Mouse (Mus musculus) lung, embryonic 14.5 days (tissue): ENCODE measurements around the gene Map3k9. TPM values are rescaled to one million over a fixed set of nuclear protein-coding genes. Genes with fewer than 3 reads are reported as not detected.

Experiments
- ATAC-seq: fragments of 200-750 bp; cut with Nextera tagmentation; 2 replicates; pipeline ENCODE4 v1.8.0; 2017; ENCODE audit warnings: mild to moderate bottlenecking, moderate TSS enrichment, moderate library complexity; ENCODE audit not compliant: insufficient read depth
- DNase-seq: peaks from one replicate; pipeline ENCODE4 v3.0.0-alpha.2; 2015
- H3K27ac ChIP-seq: fragments of 300-500 bp; sonication (generic); 2 replicates; pipeline ENCODE4 v1.5.1; 2014; ENCODE audit warnings: low read depth, mild to moderate bottlenecking, moderate library complexity
- H3K27me3 ChIP-seq: fragments of 300-500 bp; sonication (generic); 2 replicates; pipeline ENCODE4 v1.6.1; 2014; ENCODE audit warnings: low read length, control low read depth; ENCODE audit not compliant: insufficient read depth
- H3K36me3 ChIP-seq: fragments of 300-500 bp; sonication (generic); 2 replicates; pipeline ENCODE4 v1.6.1; 2014; ENCODE audit warnings: control low read depth; ENCODE audit not compliant: insufficient read depth
- H3K4me1 ChIP-seq: fragments of 300-500 bp; sonication (generic); 2 replicates; pipeline ENCODE4 v1.6.1; 2014; ENCODE audit warnings: antibody characterized with exemption, control low read depth; ENCODE audit not compliant: insufficient read depth
- H3K4me2 ChIP-seq: fragments of 300-500 bp; sonication (generic); 2 replicates; pipeline ENCODE4 v1.6.1; 2014; ENCODE audit warnings: mild to moderate bottlenecking
- H3K4me3 ChIP-seq: fragments of 300-500 bp; sonication (generic); 2 replicates; pipeline ENCODE4 v1.5.1; 2014; ENCODE audit warnings: low read depth, low read length
- H3K9ac ChIP-seq: fragments of 300-500 bp; sonication (generic); 2 replicates; pipeline ENCODE4 v1.6.1; 2014
- H3K9me3 ChIP-seq: fragments of 300-500 bp; sonication (generic); 2 replicates; pipeline ENCODE4 v1.6.1; 2016; ENCODE audit warnings: low read depth, low read length, control low read depth
- CTCF ChIP-seq: IDR thresholded peaks from 2 replicates; pipeline ENCODE4 v1.5.1; 2016; ENCODE audit warnings: antibody characterized with exemption, low read depth
- WGBS: fragments of 180-500 bp; shearing (Covaris S2); extraction: QIAGEN DNeasy Blood & Tissue Kit; methylation state at CpG from one replicate; pipeline ENCODE4 v1.1.7; 2014; 5-methylcytosine and 5-hydroxymethylcytosine counted together
- polyA plus RNA-seq: library from polyadenylated mRNA; unstranded; fragments of >200 nt; fragmentation: Nextera tagmentation; extraction: Ambion mirVana; gene quantifications from 2 replicates; pipeline ENCODE4 v1.2.1, GENCODE M21; 2014

The Map3k9 gene
- polyA plus RNA-seq, 1 experiment from 2014 or later = 3.2 TPM

- Histone ChIP-seq H3K4me3 (no peak overlapping the region), H3K27me3 (no peaks in the 10 kb centered on the region), H3K27ac (no peak overlapping the region), H3K4me2 (no peak overlapping the region), H3K9me3 (no peaks in the 10 kb centered on the region), H3K4me1 (no peaks in the 10 kb centered on the region), H3K9ac (no peak overlapping the region), H3K36me3 (no peaks in the 10 kb centered on the region)
- DNase-seq (no peak), ATAC-seq (no peak)
- no peak for TF ChIP-seq CTCF
- 72% methylated on average over 7 of the region's 7 CpGs for WGBS
These were observed 101.0 kb downstream of the Map3k9 start for GRCm38 (mm10) chr12:81679807-81680529.

- Histone ChIP-seq H3K4me2 (no peak overlapping the region), H3K9ac (no peak overlapping the region), H3K9me3 (no peaks in the 10 kb centered on the region), H3K27me3 (no peaks in the 10 kb centered on the region), H3K27ac (no peak overlapping the region), H3K36me3 (no peaks in the 10 kb centered on the region), H3K4me3 (no peak overlapping the region), H3K4me1 (no peaks in the 10 kb centered on the region)
- no peak for TF ChIP-seq CTCF
- ATAC-seq (no peak), DNase-seq (no peak)
- whole genome bisulfite sequencing = 55% methylated on average over 2 of the region's 2 CpGs
These were observed 105.4 kb downstream of the Map3k9 start for GRCm38 (mm10) chr12:81675557-81675956.

Other genes with a start within 250 kb of the Map3k9 start
- gene Gm20498, start 248.3 kb downstream of the Map3k9 start, polyA plus RNA-seq = 29.2 and 30.3 TPM in 2 replicates
- 33.6 and 37.1 TPM in 2 replicates for gene Synj2bp, start 248.3 kb downstream of the Map3k9 start, polyA plus RNA-seq
- 0.25 and 0.35 TPM in 2 replicates for gene Adam21, start 212.7 kb downstream of the Map3k9 start, polyA plus RNA-seq
- gene Med6, start 186.2 kb downstream of the Map3k9 start, polyA plus RNA-seq = 63.6 and 65.5 TPM in 2 replicates
- 6.1 and 6.2 TPM in 2 replicates for gene Ttc9, start 149.9 kb downstream of the Map3k9 start, polyA plus RNA-seq
- 17.4 and 20.7 TPM in 2 replicates for gene Pcnx, start 78.8 kb upstream of the Map3k9 start, polyA plus RNA-seq